Mouse (Mus musculus): ENCODE measurements around the gene Arhgef15. TPM values are rescaled to one million over a fixed set of nuclear protein-coding genes. Genes with fewer than 3 reads are reported as not detected.
"Not testable (repeated sequence)": the region's sequence is repeated elsewhere in the genome, so short reads cannot be mapped to it uniquely, and the experiment has no call there.

The Arhgef15 gene
- polyA plus RNA-seq, 1 experiment: 2.6 TPM

GRCm38 (mm10) chr11:68940516-68940915 lies 16.8 kb downstream of the Arhgef15 start:
- Histone ChIP-seq H3K4me1 (ENCODE audit: control insufficient read depth, insufficient read depth, low read length) (peaks cover 2% of the 10 kb centered on the region), H3K9me3 (replicated peaks; ENCODE audit: control insufficient read depth, insufficient read depth, low read length, poor library complexity, severe bottlenecking) (no peaks in the 10 kb centered on the region), H3K9ac (ENCODE audit: low read depth, poor library complexity, severe bottlenecking) (peak overlapping the region; percentile 71), H3K27me3 (ENCODE audit: control insufficient read depth, insufficient read depth, low read length, poor library complexity, severe bottlenecking) (no peaks in the 10 kb centered on the region), H3K36me3 (ENCODE audit: control insufficient read depth, insufficient read depth, low read length, poor library complexity, severe bottlenecking) (no peaks in the 10 kb centered on the region), H3K4me3 (ENCODE audit: low read depth, low read length) (peak overlapping the region; percentile 31; the same call in 1 of the 2 replicates), H3K27ac (ENCODE audit: insufficient read depth, low read length) (no peak overlapping the region)
- TF ChIP-seq EP300 (IDR thresholded peaks at IDR 0.05; ENCODE audit: insufficient read depth, low read depth, low read length) (no peak), CTCF (IDR thresholded peaks at IDR 0.05; ENCODE audit: low read depth, low read length) (no peak), POLR2A (IDR thresholded peaks at IDR 0.05; ENCODE audit: insufficient read depth, low read length) (no peak)

- Histone ChIP-seq H3K27ac (ENCODE audit: insufficient read depth, low read length) (no peak overlapping the region), H3K4me1 (ENCODE audit: control insufficient read depth, insufficient read depth, low read length) (peaks cover 2% of the 10 kb centered on the region), H3K9ac (ENCODE audit: low read depth, poor library complexity, severe bottlenecking) (peak overlapping the region; percentile 71), H3K27me3 (ENCODE audit: control insufficient read depth, insufficient read depth, low read length, poor library complexity, severe bottlenecking) (no peaks in the 10 kb centered on the region), H3K9me3 (replicated peaks; ENCODE audit: control insufficient read depth, insufficient read depth, low read length, poor library complexity, severe bottlenecking) (no peaks in the 10 kb centered on the region), H3K4me3 (ENCODE audit: low read depth, low read length) (peak overlapping the region; percentile 82), H3K36me3 (ENCODE audit: control insufficient read depth, insufficient read depth, low read length, poor library complexity, severe bottlenecking) (no peaks in the 10 kb centered on the region)
- TF ChIP-seq POLR2A (IDR thresholded peaks at IDR 0.05; ENCODE audit: insufficient read depth, low read length) (peak; percentile 93), EP300 (IDR thresholded peaks at IDR 0.05; ENCODE audit: insufficient read depth, low read depth, low read length) (no peak), CTCF (IDR thresholded peaks at IDR 0.05; ENCODE audit: low read depth, low read length) (no peak)
These were observed 17.6 kb downstream of the Arhgef15 start for GRCm38 (mm10) chr11:68939451-68940304.

DNA sequence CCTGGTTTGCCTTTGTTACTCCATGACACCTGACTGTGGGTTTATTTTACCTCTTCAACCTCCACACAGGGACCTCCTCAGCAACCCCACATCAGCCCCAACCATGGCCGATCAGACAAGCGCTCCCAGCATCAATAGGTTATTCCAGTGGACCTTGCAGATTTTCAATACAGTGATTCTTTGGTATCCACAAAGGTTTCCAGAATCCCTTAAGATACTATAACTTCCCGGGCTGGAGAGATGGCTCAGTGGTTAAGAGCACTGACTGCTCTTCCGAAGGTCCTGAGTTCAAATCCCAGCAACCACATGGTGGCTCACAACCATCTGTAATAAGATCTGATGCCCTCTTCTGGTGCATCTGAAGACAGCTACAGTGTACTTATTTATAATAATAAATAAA lies 20.3 kb downstream of the Arhgef15 start:
- H3K4me3 ChIP-seq (ENCODE audit: low read depth, low read length); H3K4me1 ChIP-seq (ENCODE audit: control insufficient read depth, insufficient read depth, low read length); H3K27ac ChIP-seq (ENCODE audit: insufficient read depth, low read length); H3K36me3 ChIP-seq (ENCODE audit: control insufficient read depth, insufficient read depth, low read length, poor library complexity, severe bottlenecking); H3K9ac ChIP-seq (ENCODE audit: low read depth, poor library complexity, severe bottlenecking); H3K27me3 ChIP-seq (ENCODE audit: control insufficient read depth, insufficient read depth, low read length, poor library complexity, severe bottlenecking); H3K9me3 ChIP-seq (replicated peaks; ENCODE audit: control insufficient read depth, insufficient read depth, low read length, poor library complexity, severe bottlenecking): not testable (repeated sequence)

DNA sequence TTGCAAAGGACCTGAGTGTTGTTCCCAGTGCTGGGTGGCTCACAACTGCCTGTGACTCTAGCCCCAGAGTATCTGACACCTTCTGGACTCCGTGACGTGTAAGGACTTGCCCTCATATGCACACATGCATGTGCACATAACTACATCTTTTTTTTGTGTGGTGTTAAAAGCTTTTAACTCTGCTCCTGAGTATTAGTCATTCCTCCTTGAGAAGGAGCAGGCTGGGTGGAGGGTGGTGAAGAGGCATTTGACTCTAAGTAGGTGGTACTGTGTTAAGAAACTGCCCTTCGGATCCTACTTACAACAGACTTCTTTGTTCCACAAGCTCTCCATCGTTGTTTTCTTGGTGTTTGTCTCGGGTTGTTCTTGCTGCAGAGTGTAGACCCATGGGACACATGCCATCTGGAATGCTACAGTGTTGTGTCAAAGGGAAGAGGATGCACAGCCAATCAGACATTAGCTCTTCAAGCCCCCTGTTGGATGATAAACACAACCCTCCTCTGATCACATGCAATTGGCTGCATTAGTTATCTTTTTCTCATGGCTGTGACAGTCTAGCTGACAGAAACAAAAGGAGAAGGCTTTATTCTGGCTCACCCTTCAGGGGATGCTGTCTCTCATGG lies 23.3 kb downstream of the Arhgef15 start:
- Histone ChIP-seq H3K4me1 (ENCODE audit: control insufficient read depth, insufficient read depth, low read length) (no peaks in the 10 kb centered on the region), H3K4me3 (ENCODE audit: low read depth, low read length) (no peak overlapping the region), H3K36me3 (ENCODE audit: control insufficient read depth, insufficient read depth, low read length, poor library complexity, severe bottlenecking) (no peaks in the 10 kb centered on the region), H3K27ac (ENCODE audit: insufficient read depth, low read length) (no peak overlapping the region), H3K9ac (ENCODE audit: low read depth, poor library complexity, severe bottlenecking) (no peak overlapping the region), H3K27me3 (ENCODE audit: control insufficient read depth, insufficient read depth, low read length, poor library complexity, severe bottlenecking) (no peaks in the 10 kb centered on the region), H3K9me3 (replicated peaks; ENCODE audit: control insufficient read depth, insufficient read depth, low read length, poor library complexity, severe bottlenecking) (no peaks in the 10 kb centered on the region)
- no peak for TF ChIP-seq CTCF (IDR thresholded peaks at IDR 0.05; ENCODE audit: low read depth, low read length)
- no peak for TF ChIP-seq EP300 (IDR thresholded peaks at IDR 0.05; ENCODE audit: insufficient read depth, low read depth, low read length)
- no peak for TF ChIP-seq POLR2A (IDR thresholded peaks at IDR 0.05; ENCODE audit: insufficient read depth, low read length)

- no peak overlapping the region for H3K27ac ChIP-seq (ENCODE audit: insufficient read depth, low read length)
- no peak overlapping the region for H3K9ac ChIP-seq (ENCODE audit: low read depth, poor library complexity, severe bottlenecking)
- H3K27me3 ChIP-seq (ENCODE audit: control insufficient read depth, insufficient read depth, low read length, poor library complexity, severe bottlenecking): no peaks in the 10 kb centered on the region
- no peak overlapping the region for H3K4me3 ChIP-seq (ENCODE audit: low read depth, low read length)
- no peaks in the 10 kb centered on the region for H3K36me3 ChIP-seq (ENCODE audit: control insufficient read depth, insufficient read depth, low read length, poor library complexity, severe bottlenecking)
- H3K9me3 ChIP-seq (replicated peaks; ENCODE audit: control insufficient read depth, insufficient read depth, low read length, poor library complexity, severe bottlenecking): no peaks in the 10 kb centered on the region
- TF ChIP-seq CTCF (IDR thresholded peaks at IDR 0.05; ENCODE audit: low read depth, low read length) (no peak), POLR2A (IDR thresholded peaks at IDR 0.05; ENCODE audit: insufficient read depth, low read length) (no peak), EP300 (IDR thresholded peaks at IDR 0.05; ENCODE audit: insufficient read depth, low read depth, low read length) (no peak)
- no peaks in the 10 kb centered on the region for H3K4me1 ChIP-seq (ENCODE audit: control insufficient read depth, insufficient read depth, low read length)
These were observed 27.3 kb downstream of the Arhgef15 start for GRCm38 (mm10) chr11:68929947-68930346.

GRCm38 (mm10) chr11:68926981-68927380 lies 30.3 kb downstream of the Arhgef15 start, which contains the start of gene Odf4:
Gene Odf4 (minus strand): TSS chr11:68927081.
- no peak within 1 kb of the TSS for H3K9ac ChIP-seq (ENCODE audit: low read depth, poor library complexity, severe bottlenecking)
- no peak within 1 kb of the TSS for H3K27ac ChIP-seq (ENCODE audit: insufficient read depth, low read length)
- no peaks in the 10 kb centered on the region for H3K27me3 ChIP-seq (ENCODE audit: control insufficient read depth, insufficient read depth, low read length, poor library complexity, severe bottlenecking)
- H3K9me3 ChIP-seq (replicated peaks; ENCODE audit: control insufficient read depth, insufficient read depth, low read length, poor library complexity, severe bottlenecking): no peaks in the 10 kb centered on the region
- H3K36me3 ChIP-seq (ENCODE audit: control insufficient read depth, insufficient read depth, low read length, poor library complexity, severe bottlenecking): no peaks in the 10 kb centered on the region
- TF ChIP-seq POLR2A (IDR thresholded peaks at IDR 0.05; ENCODE audit: insufficient read depth, low read length) (no peak), EP300 (IDR thresholded peaks at IDR 0.05; ENCODE audit: insufficient read depth, low read depth, low read length) (no peak), CTCF (IDR thresholded peaks at IDR 0.05; ENCODE audit: low read depth, low read length) (no peak)
- no peaks in the 10 kb centered on the region for H3K4me1 ChIP-seq (ENCODE audit: control insufficient read depth, insufficient read depth, low read length)
- H3K4me3 ChIP-seq (ENCODE audit: low read depth, low read length): no peak within 1 kb of the TSS

Measured in ES-Bruce4 (cell line).